Mouse (Mus musculus) CH12.LX (cell line): ENCODE measurements around the gene Ppp3cb. TPM values are rescaled to one million over a fixed set of nuclear protein-coding genes. Genes with fewer than 3 reads are reported as not detected.

Experiments used
- DNase-seq: peaks from one replicate; pipeline ENCODE4 v3.0.0-alpha.2; 2013; ENCODE audit errors: extremely low read depth
- H3K27ac ChIP-seq: 2 replicates; pipeline ENCODE4 v1.5.1; 2012; ENCODE audit warnings: low read depth, mild to moderate bottlenecking, control low read depth, moderate library complexity; ENCODE audit not compliant: insufficient read depth
- H3K27me3 ChIP-seq: replicated peaks from 2 replicates; pipeline ENCODE3; 2012; ENCODE audit warnings: inconsistent platforms
- H3K36me3 ChIP-seq, 2 experiments: replicated peaks in 1 of 2; 2 replicates each; pipeline versions ENCODE3 to v1.6.1; 2012; ENCODE audit warnings: inconsistent platforms in 1 of 2, low read length in 1 of 2, mild to moderate bottlenecking in 1 of 2, mixed read lengths in 1 of 2, moderate library complexity in 1 of 2; ENCODE audit not compliant: control insufficient read depth in 1 of 2, insufficient read depth in 1 of 2
- H3K4me1 ChIP-seq, 2 experiments: 2 replicates each; pipeline ENCODE4 v1.6.1; 2012; ENCODE audit warnings: inconsistent platforms in 1 of 2, moderate library complexity in 1 of 2; ENCODE audit not compliant: insufficient read depth in 2 of 2, control insufficient read depth in 1 of 2
- H3K4me2 ChIP-seq: 2 replicates; pipeline ENCODE4 v1.6.1; 2012; ENCODE audit warnings: low read depth, mild to moderate bottlenecking, control low read depth; ENCODE audit not compliant: poor library complexity, insufficient read depth, severe bottlenecking
- H3K4me3 ChIP-seq, 3 experiments: fragments of 150-350 bp in 1 of 3; sonication (generic) in 1 of 3; replicated peaks in 1 of 3; 2 replicates each; pipeline versions ENCODE3 to v1.5.1; 2011 to 2012; ENCODE audit warnings: low read depth in 2 of 3, low read length in 2 of 3, mild to moderate bottlenecking in 2 of 3, moderate library complexity in 2 of 3, control low read depth in 1 of 3, improper control_type of control experiment in 1 of 3, inconsistent platforms in 1 of 3, mixed read lengths in 1 of 3; ENCODE audit not compliant: poor library complexity in 1 of 3
- H3K79me2 ChIP-seq: replicated peaks from 2 replicates; pipeline ENCODE4 v1.6.1; 2012; ENCODE audit warnings: mild to moderate bottlenecking, moderate library complexity; ENCODE audit not compliant: control insufficient read depth, poor library complexity, insufficient read depth, severe bottlenecking; ENCODE audit errors: extremely low read depth
- H3K9ac ChIP-seq: 2 replicates; pipeline ENCODE4 v1.6.1; 2012; ENCODE audit warnings: low read depth, mild to moderate bottlenecking, control low read depth, moderate library complexity; ENCODE audit not compliant: insufficient read depth
- H3K9me3 ChIP-seq: replicated peaks from 2 replicates; pipeline ENCODE3; 2012; ENCODE audit warnings: low read length, inconsistent platforms, mixed read lengths
- BHLHE40 ChIP-seq: IDR thresholded peaks from 2 replicates; pipeline ENCODE4 v1.6.1; 2011; ENCODE audit warnings: mild to moderate bottlenecking, low read depth, low read length, improper control_type of control experiment
- CHD1 ChIP-seq: IDR thresholded peaks from 2 replicates; pipeline ENCODE4 v1.6.1; 2012; ENCODE audit warnings: low read depth, low read length, improper control_type of control experiment, inconsistent platforms
- CHD2 ChIP-seq: IDR thresholded peaks from 2 replicates; pipeline ENCODE4 v1.6.1; 2011; ENCODE audit warnings: low read length, improper control_type of control experiment
- HCFC1 ChIP-seq: IDR thresholded peaks from 2 replicates; pipeline ENCODE4 v1.6.1; 2012; ENCODE audit warnings: low read depth, mild to moderate bottlenecking, inconsistent platforms, low read length, improper control_type of control experiment
- JUND ChIP-seq: conservative IDR thresholded peaks from 2 replicates; pipeline ENCODE4 v1.6.1; 2011; ENCODE audit warnings: low read depth, low read length, improper control_type of control experiment
- MAFK ChIP-seq: IDR thresholded peaks from 2 replicates; pipeline ENCODE4 v1.6.1; 2011; ENCODE audit warnings: low read length, improper control_type of control experiment; ENCODE audit not compliant: insufficient replicate concordance
- MAZ ChIP-seq: IDR thresholded peaks from 2 replicates; pipeline ENCODE4 v1.6.1; 2012; ENCODE audit warnings: low read depth, mild to moderate bottlenecking, inconsistent platforms, low read length, improper control_type of control experiment, moderate library complexity
- MEF2A ChIP-seq: IDR thresholded peaks from 2 replicates; pipeline ENCODE4 v1.6.1; 2014; ENCODE audit warnings: low read depth, mild to moderate bottlenecking, inconsistent platforms, low read length, improper control_type of control experiment, borderline replicate concordance
- MXI1 ChIP-seq: IDR thresholded peaks from 2 replicates; pipeline ENCODE4 v1.6.1; 2011; ENCODE audit warnings: mild to moderate bottlenecking, low read depth, low read length, improper control_type of control experiment
- MYC ChIP-seq: IDR thresholded peaks from 2 replicates; pipeline ENCODE4 v1.6.1; 2011; ENCODE audit warnings: low read depth, mild to moderate bottlenecking, improper control_type of control experiment, low read length
- NRF1 ChIP-seq: IDR thresholded peaks from 2 replicates; pipeline ENCODE4 v1.6.1; 2014; ENCODE audit warnings: low read depth, mild to moderate bottlenecking, inconsistent platforms, low read length, improper control_type of control experiment, moderate library complexity
- PAX5 ChIP-seq: IDR thresholded peaks from 2 replicates; pipeline ENCODE4 v1.6.1; 2012; ENCODE audit warnings: low read length, inconsistent platforms, mixed read lengths
- RAD21 ChIP-seq: IDR thresholded peaks from 2 replicates; pipeline ENCODE4 v1.6.1; 2011; ENCODE audit warnings: low read depth, mild to moderate bottlenecking, low read length, improper control_type of control experiment, moderate library complexity
- UBTF ChIP-seq: IDR thresholded peaks from 2 replicates; pipeline ENCODE4 v1.6.1; 2012; ENCODE audit warnings: low read depth, mild to moderate bottlenecking, inconsistent platforms, low read length, improper control_type of control experiment, moderate library complexity
- USF1 ChIP-seq: IDR thresholded peaks from 2 replicates; pipeline ENCODE4 v1.6.1; 2014; ENCODE audit warnings: low read depth, mild to moderate bottlenecking, inconsistent platforms, low read length, improper control_type of control experiment
- ZC3H11A ChIP-seq: IDR thresholded peaks from 2 replicates; pipeline ENCODE4 v1.6.1; 2012; ENCODE audit warnings: low read depth, mild to moderate bottlenecking, inconsistent platforms, low read length, improper control_type of control experiment
- ZKSCAN1 ChIP-seq: IDR thresholded peaks from 2 replicates; pipeline ENCODE4 v1.6.1; 2012; ENCODE audit warnings: low read depth, inconsistent platforms, low read length, improper control_type of control experiment, borderline replicate concordance
- dilution Hi-C: fragments of 300-500 bp; cut with MboI; formaldehyde crosslinking; loops from 2 replicates; pipeline ENCODE4 v1.14.3; 2020; ENCODE audit warnings: low sequenced_read_pairs; ENCODE audit not compliant: extremely low pct_unique_long_range_greater_than_20kb, extremely low pct_ligation_motif_present
- in situ Hi-C: fragments of 300-500 bp; cut with MboI; formaldehyde crosslinking; loops from 3 replicates; pipeline ENCODE4 v1.14.3; 2019; ENCODE audit warnings: low sequenced_read_pairs, low pct_ligation_motif_present, low pct_unique_long_range_greater_than_20kb, mixed read lengths
- polyA plus RNA-seq: library from polyadenylated mRNA; unstranded; fragments of >175 nt; gene quantifications from 2 replicates; pipeline ENCODE4 v1.2.1, GENCODE M21; 2012; ENCODE audit warnings: low read depth; ENCODE audit not compliant: insufficient read length
- total RNA-seq, 2 experiments: library from RNA; depleted of rRNA; stranded (reverse); fragments of 300-350 nt in 1 of 2; fragments of >200 nt in 1 of 2; gene quantifications; 2 replicates each; pipeline ENCODE4 v1.2.3; 2012 to 2014

The Ppp3cb gene
- total and polyA plus RNA-seq, 3 experiments = 25.7 to 61.1 (median 50.6) TPM

DNA sequence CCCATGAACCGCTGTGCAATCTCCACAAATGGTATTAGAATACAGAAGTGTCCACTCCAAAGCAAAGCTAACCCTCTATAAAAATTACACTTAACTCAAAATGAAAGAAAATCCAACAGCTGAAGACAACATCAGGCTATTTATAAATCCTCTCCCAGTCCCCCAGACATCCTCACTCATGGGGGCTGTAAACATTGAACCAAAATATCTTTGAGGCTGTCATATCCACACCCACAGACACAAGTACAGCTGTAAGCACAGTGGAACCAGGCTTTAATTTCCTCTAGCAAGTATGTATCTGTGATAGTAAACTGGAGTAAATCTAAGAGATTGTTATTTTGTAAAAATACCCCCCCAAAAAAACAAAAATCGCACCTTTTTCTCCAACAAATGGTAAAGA, 26.2 kb downstream of the Ppp3cb start:
- Histone ChIP-seq H3K79me2 (no peaks in the 10 kb centered on the region), H3K9me3 (no peaks in the 10 kb centered on the region), H3K27ac (no peak overlapping the region), H3K4me1 (no peaks in the 10 kb centered on the region), H3K9ac (no peak overlapping the region)
- no peak for DNase-seq
- TF ChIP-seq RAD21 (no peak), MAZ (no peak), USF1 (no peak), CHD2 (no peak), MEF2A (no peak), PAX5 (no peak), UBTF (no peak), ZKSCAN1 (no peak), CHD1 (no peak)
- TF ChIP-seq, all 38 proteins: peak for 0
- dilution Hi-C loops (no loop called here), in situ Hi-C loops (no loop called here)
- Histone ChIP-seq H3K4me2 (no peak overlapping the region), H3K4me3 (no peak overlapping the region), H3K27me3 (no peaks in the 10 kb centered on the region), H3K36me3 (peaks cover 14 to 52% of the 10 kb centered on the region in 2 experiments)

DNA sequence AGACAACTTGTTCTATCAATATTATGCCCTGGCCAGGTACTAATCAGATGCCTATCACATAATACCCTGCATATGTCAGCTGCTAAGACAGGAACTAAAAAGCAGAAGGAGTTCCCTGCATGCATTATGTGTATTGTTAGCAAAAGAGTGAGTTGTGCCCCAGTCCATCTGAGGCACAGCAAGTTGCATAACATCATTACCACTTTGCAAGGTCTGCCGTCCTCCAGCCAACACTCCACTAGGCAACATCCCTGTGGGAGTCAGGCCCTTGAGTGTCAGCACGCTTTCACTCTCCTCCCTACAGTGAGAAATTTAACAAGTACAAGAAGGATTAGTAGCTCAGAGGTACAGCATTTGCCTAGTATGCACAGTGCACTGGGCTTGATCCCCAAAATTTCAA, 37.9 kb downstream of the Ppp3cb start:
- H3K4me1 ChIP-seq = peaks cover 0 to 1% of the 10 kb centered on the region in 2 experiments; a peak in 1 of 4 replicates
- H3K36me3 ChIP-seq = peaks cover 10 to 33% of the 10 kb centered on the region in 2 experiments
- no peak for TF ChIP-seq MXI1
- no peak for TF ChIP-seq NRF1
- no peak for TF ChIP-seq MAFK
- TF ChIP-seq ZC3H11A = no peak
- H3K4me3 ChIP-seq = no peak overlapping the region
- H3K27me3 ChIP-seq = no peaks in the 10 kb centered on the region
- in situ Hi-C loops (no loop called here), dilution Hi-C loops (no loop called here)
- no peaks in the 10 kb centered on the region; the same call in 1 of the 2 replicates for H3K79me2 ChIP-seq
- no peak overlapping the region for H3K4me2 ChIP-seq
- H3K9ac ChIP-seq = no peak overlapping the region
- no peaks in the 10 kb centered on the region for H3K9me3 ChIP-seq
- DNase-seq = no peak
- H3K27ac ChIP-seq = no peak overlapping the region

GRCm38 (mm10) chr14:20502966-20503365, 43.4 kb downstream of the Ppp3cb start:
- Histone ChIP-seq H3K27me3 (no peaks in the 10 kb centered on the region), H3K79me2 (no peaks in the 10 kb centered on the region), H3K4me3 (no peak overlapping the region), H3K4me2 (no peak overlapping the region), H3K27ac (no peak overlapping the region), H3K9me3 (no peaks in the 10 kb centered on the region), H3K9ac (no peak overlapping the region), H3K36me3 (peaks cover 12 to 28% of the 10 kb centered on the region in 2 experiments), H3K4me1 (peaks cover 0 to 7% of the 10 kb centered on the region in 2 experiments; a peak in 2 of 4 replicates)
- in situ Hi-C loops = no loop called here
- dilution Hi-C loops = no loop called here
- DNase-seq = peak; percentile 15
- no peak for TF ChIP-seq HCFC1
- TF ChIP-seq MEF2A = no peak
- no peak for TF ChIP-seq BHLHE40
- TF ChIP-seq JUND = no peak
- no peak for TF ChIP-seq MYC
- TF ChIP-seq CHD1 = no peak
